Comparison of ENCODE assay signal across 8 mouse cellular contexts in genomic region chr7:134669474-134670311, GRCm38 (mm10). TPM values are rescaled to one million over a fixed set of nuclear protein-coding genes. Genes with fewer than 3 reads are reported as not detected.
DNase-seq lines count a peak whose midpoint lies in the region; ATAC-seq and TF ChIP-seq lines count a peak whose summit lies in the region.

No protein-coding gene starts in this region.

- TF ChIP-seq EP300 in heart, postnatal 0 days (IDR thresholded peaks at IDR 0.05; ENCODE audit: low read depth): no peak
- TF ChIP-seq EP300 in lung, postnatal 0 days (IDR thresholded peaks at IDR 0.05): no peak

- WGBS in heart, postnatal 0 days: 85% methylated on average over 14 of the region's 14 CpGs
- 75% methylated on average over 14 of the region's 14 CpGs for WGBS in lung, postnatal 0 days

- H3K27me3 ChIP-seq in heart, postnatal 0 days (ENCODE audit: control insufficient read depth, insufficient read depth, low read length): no peaks in the 10 kb centered on the region
- H3K27me3 ChIP-seq in lung, postnatal 0 days (replicated peaks; ENCODE audit: insufficient read depth, low read length): no peaks in the 10 kb centered on the region

- no peak for ATAC-seq in heart, postnatal 0 days (ENCODE audit: insufficient read depth, low read depth)
- ATAC-seq in lung, postnatal 0 days: no peak

- TF ChIP-seq CTCF in heart, postnatal 0 days (IDR thresholded peaks at IDR 0.05; ENCODE audit: low read depth): no peak
- TF ChIP-seq CTCF in lung, postnatal 0 days (IDR thresholded peaks at IDR 0.05): no peak

- H3K9ac ChIP-seq in heart, postnatal 0 days (replicated peaks; ENCODE audit: low read depth, low read length): peak overlapping the region; percentile 73; the same call in 1 of the 2 replicates
- no peak overlapping the region for H3K9ac ChIP-seq in lung, postnatal 0 days (replicated peaks; ENCODE audit: low read depth)

- peak overlapping the region; percentile 85 for H3K4me2 ChIP-seq in heart, postnatal 0 days (ENCODE audit: low read depth, low read length)
- H3K4me2 ChIP-seq in lung, postnatal 0 days (replicated peaks; ENCODE audit: low read depth, low read length): peak overlapping the region; percentile 70

- DNase-seq in right cerebral cortex, adult 18-20 months: peak; percentile 11
- DNase-seq in right cerebral cortex, postnatal 4 days: no peak
- no peak for DNase-seq in heart, postnatal 0 days (ENCODE audit: low spot score)
- peak; percentile 66 for DNase-seq in lung, postnatal 0 days (ENCODE audit: low spot score)
- peak; percentile 18 for DNase-seq in telencephalon, adult 2 months (ENCODE audit: low read depth, low spot score)
- DNase-seq in cerebellum, postnatal 4 days (ENCODE audit: low spot score in 2 of 2): no peak
- DNase-seq in left cerebral cortex, adult 18-20 months (ENCODE audit: low spot score in 2 of 2): no peak
- no peak for DNase-seq in kidney, postnatal 36 days

- peak overlapping the region; percentile 70 for H3K4me3 ChIP-seq in heart, postnatal 0 days (ENCODE audit: low read depth, low read length)
- peak overlapping the region; percentile 79 for H3K4me3 ChIP-seq in lung, postnatal 0 days (ENCODE audit: low read depth, low read length)

- H3K27ac ChIP-seq in heart, postnatal 0 days (ENCODE audit: low read depth): peak overlapping the region; percentile 83; the same call in 1 of the 2 replicates
- H3K27ac ChIP-seq in lung, postnatal 0 days (ENCODE audit: low read length): 0 out of 2 replicates have a peak overlapping the region, but pooled peaks have one; percentile 91

- H3K9me3 ChIP-seq in heart, postnatal 0 days (replicated peaks; ENCODE audit: control insufficient read depth, low read length): no peaks in the 10 kb centered on the region
- no peaks in the 10 kb centered on the region for H3K9me3 ChIP-seq in lung, postnatal 0 days (ENCODE audit: low read length)

- peaks cover 30% of the 10 kb centered on the region for H3K4me1 ChIP-seq in heart, postnatal 0 days (ENCODE audit: control insufficient read depth, insufficient read depth)
- H3K4me1 ChIP-seq in lung, postnatal 0 days (ENCODE audit: insufficient read depth, low read depth, low read length): peaks cover 8% of the 10 kb centered on the region; the same call in 1 of the 2 replicates

- no peaks in the 10 kb centered on the region for H3K36me3 ChIP-seq in heart, postnatal 0 days (replicated peaks; ENCODE audit: control insufficient read depth, insufficient read depth, low read length)
- H3K36me3 ChIP-seq in lung, postnatal 0 days (ENCODE audit: insufficient read depth, low read length): no peaks in the 10 kb centered on the region

RNA-seq across cellular contexts. Expression of gene Dock1, which starts 0.8 kb away (rescaled TPM):
- total RNA-seq in heart, postnatal 0 days (2014; rRNA removed; ENCODE audit: low replicate concordance): 15.2 and 38.5 TPM in 2 replicates
- polyA plus RNA-seq in heart, postnatal 0 days (2015; fragmentation: Nextera tagmentation; extraction: Ambion mirVana): 9.7 TPM in 2 replicates
- polyA plus RNA-seq in lung, postnatal 0 days (2015; fragmentation: Nextera tagmentation; extraction: Ambion mirVana): 14.0 and 17.8 TPM in 2 replicates
- 10 to 100 TPM; 21.3 TPM for total RNA-seq in left cerebral cortex, adult 18-20 months (2021)

Comparison
In these comparisons a context has a peak if more than half of its experiments do, and no peak if none do; other contexts are left out.
1. DNase-seq: peak in right cerebral cortex, adult 18-20 months (single experiment), lung, postnatal 0 days (single experiment) and telencephalon, adult 2 months (single experiment); none in right cerebral cortex, postnatal 4 days (single experiment), heart, postnatal 0 days (single experiment), cerebellum, postnatal 4 days (0 of 2), left cerebral cortex, adult 18-20 months (0 of 2) and kidney, postnatal 36 days (0 of 2).